Mouse (Mus musculus): Measurements from ENCODE around the gene Cacna1s. TPM values are rescaled to one million over a fixed set of nuclear protein-coding genes. Genes with fewer than 3 reads are reported as not detected.

Cacna1s gene
- polyA plus RNA-seq, 1 experiment from 2014 or later, result 0.19 TPM

DNA sequence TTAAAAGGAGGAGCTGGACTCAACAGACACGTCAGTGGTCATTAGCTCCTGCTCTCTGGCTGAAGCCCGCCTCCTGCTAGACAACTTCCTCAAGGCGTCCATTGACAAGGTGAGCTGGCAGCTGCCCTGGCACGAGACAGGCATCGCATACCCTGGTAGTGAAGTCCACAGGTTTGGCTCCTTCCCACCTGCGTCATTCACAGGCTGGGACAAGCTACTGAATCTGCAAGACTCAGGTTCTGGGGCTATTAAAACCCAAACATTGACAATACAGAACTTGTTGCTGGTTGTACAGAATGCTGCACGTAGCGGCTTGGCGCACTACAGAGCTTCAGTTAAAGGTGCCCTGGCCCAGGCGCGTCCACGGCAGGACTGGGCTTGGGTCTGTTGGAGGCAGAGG is 107.7 kb downstream of the Cacna1s start:
- peaks cover 70% of the 10 kb centered on the region for H3K36me3 ChIP-seq

DNA sequence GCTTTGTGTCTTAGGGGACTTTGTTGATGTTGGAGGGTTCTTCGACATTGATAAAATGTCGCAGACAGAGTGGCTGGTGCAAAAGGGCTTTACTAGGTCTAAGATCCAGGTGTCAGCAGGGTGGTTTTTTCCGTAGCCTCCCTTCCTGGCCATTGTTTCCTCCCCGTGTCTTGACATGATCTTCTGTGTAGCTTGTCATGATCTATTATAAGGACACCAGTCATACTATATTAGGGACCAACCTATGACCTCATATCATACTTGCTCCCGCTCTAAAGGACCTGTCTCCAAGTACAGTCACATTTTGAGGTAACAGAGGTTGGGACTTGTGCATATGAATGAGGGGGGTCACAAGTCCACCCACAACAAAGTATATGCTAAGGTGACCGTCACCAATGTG is 108.4 kb downstream of the Cacna1s start:
- H3K27me3 ChIP-seq (replicated peaks), result no peaks in the 10 kb centered on the region
- H3K4me2 ChIP-seq, result no peak overlapping the region
- no peak overlapping the region for H3K27ac ChIP-seq (replicated peaks)
- no peak overlapping the region for H3K9ac ChIP-seq
- ATAC-seq (ENCODE audit: extremely low read depth, insufficient number of reproducible peaks, low FRiP score, low TSS enrichment), result no peak
- H3K36me3 ChIP-seq, result peaks cover 73% of the 10 kb centered on the region
- no peak overlapping the region for H3K4me3 ChIP-seq
- no peaks in the 10 kb centered on the region for H3K9me3 ChIP-seq
- H3K4me1 ChIP-seq, result peaks cover 10% of the 10 kb centered on the region; the same call in 1 of the 2 replicates
- 73% methylated on average over 6 of the region's 6 CpGs for WGBS

More for the DNA sequence above, 107.7 kb downstream of the Cacna1s start:
- Histone ChIP-seq H3K9ac (no peak overlapping the region), H3K9me3 (no peaks in the 10 kb centered on the region), H3K4me3 (no peak overlapping the region), H3K27ac (replicated peaks) (no peak overlapping the region), H3K27me3 (replicated peaks) (no peaks in the 10 kb centered on the region), H3K4me2 (no peak overlapping the region), H3K4me1 (peaks cover 10% of the 10 kb centered on the region; the same call in 1 of the 2 replicates)
- 82% methylated on average over 12 of the region's 12 CpGs for WGBS
- ATAC-seq (ENCODE audit: extremely low read depth, insufficient number of reproducible peaks, low FRiP score, low TSS enrichment), result no peak

DNA sequence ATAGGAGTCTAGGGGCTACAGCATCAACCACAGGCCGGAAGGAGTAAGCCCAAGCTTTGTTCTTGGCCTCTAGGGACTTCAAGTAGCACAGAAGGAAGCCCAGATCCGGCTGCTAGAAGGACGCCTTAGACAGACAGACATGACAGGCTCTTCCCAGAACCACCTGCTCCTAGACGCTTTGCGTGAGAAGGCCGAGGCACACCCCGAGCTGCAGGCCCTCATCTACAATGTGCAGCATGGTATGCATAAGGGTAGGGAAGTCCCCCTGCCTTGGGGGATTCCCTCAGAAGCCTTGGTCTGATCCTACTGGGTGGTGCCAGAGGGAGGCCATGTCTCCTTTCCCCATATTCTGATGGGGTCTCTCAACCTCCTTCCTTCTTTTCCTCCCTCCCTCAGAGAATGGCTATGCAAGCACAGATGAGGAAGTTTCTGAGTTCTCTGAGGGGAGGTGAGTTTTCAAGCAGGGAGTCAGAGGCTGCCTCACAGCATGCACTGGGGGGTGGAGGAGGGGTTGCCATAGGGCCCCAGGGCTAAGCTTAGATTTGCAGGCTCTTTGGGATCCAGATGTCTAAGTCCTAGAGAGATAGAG is 108.9 kb downstream of the Cacna1s start:
- Histone ChIP-seq H3K36me3 (peaks cover 69% of the 10 kb centered on the region), H3K4me2 (no peak overlapping the region), H3K9ac (no peak overlapping the region), H3K4me3 (no peak overlapping the region), H3K27me3 (replicated peaks) (no peaks in the 10 kb centered on the region), H3K9me3 (no peaks in the 10 kb centered on the region), H3K27ac (replicated peaks) (no peak overlapping the region), H3K4me1 (peaks cover 10% of the 10 kb centered on the region; the same call in 1 of the 2 replicates)
- no peak for ATAC-seq (ENCODE audit: extremely low read depth, insufficient number of reproducible peaks, low FRiP score, low TSS enrichment)
- WGBS, result 83% methylated on average over 7 of the region's 7 CpGs

DNA sequence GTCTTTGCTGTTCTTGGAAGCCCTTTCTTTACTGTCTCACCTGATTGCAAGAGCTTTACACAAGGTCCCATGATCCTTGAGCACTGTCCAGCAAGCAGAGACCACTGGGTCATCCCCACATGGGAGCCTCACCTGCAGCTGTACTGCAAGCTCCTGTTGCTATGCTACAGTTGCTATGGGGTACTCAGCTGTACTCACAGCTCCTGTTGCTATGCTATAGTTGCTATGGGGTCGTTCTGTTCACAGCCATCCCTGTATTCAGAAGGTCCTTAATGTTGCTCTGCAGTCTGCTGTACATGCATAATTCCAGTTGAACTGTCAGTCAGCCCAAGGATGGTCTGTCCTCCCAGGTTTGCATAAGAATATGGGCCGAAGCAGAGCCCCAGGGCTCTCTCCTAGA is 112.9 kb downstream of the Cacna1s start:
- Histone ChIP-seq H3K27me3 (replicated peaks) (no peaks in the 10 kb centered on the region), H3K27ac (replicated peaks) (no peak overlapping the region), H3K4me1 (peaks cover 8% of the 10 kb centered on the region; the same call in 1 of the 2 replicates), H3K9ac (no peak overlapping the region), H3K4me3 (no peak overlapping the region), H3K9me3 (no peaks in the 10 kb centered on the region), H3K36me3 (peaks cover 40% of the 10 kb centered on the region), H3K4me2 (no peak overlapping the region)
- no peak for ATAC-seq (ENCODE audit: extremely low read depth, insufficient number of reproducible peaks, low FRiP score, low TSS enrichment)
- 70% methylated on average over 2 of the region's 2 CpGs for WGBS

DNA sequence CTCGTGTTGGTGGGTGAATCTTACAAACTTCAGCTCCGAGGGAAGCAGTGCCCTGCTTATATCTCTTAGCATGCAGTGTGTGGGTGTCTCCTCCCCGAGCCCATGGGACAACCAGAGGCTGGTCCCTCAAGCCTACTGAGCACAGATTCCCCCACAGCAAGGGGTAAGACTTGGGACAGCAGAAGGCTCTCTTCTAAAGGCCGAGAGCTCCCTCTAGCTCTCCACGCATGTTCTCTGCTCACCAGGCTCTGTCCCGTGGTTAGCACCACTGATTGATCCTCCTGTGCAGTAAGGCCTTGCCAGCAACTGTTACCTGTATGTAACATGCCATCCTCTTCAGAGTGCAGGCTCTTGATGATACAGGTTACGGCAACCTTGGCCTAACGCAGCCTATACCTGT is 115.1 kb downstream of the Cacna1s start:
- no peak overlapping the region for H3K9ac ChIP-seq
- H3K9me3 ChIP-seq, result no peaks in the 10 kb centered on the region
- no peak overlapping the region for H3K4me2 ChIP-seq
- H3K4me1 ChIP-seq, result peaks cover 4% of the 10 kb centered on the region
- no peak overlapping the region for H3K4me3 ChIP-seq
- H3K27me3 ChIP-seq (replicated peaks), result no peaks in the 10 kb centered on the region
- no peak for ATAC-seq (ENCODE audit: extremely low read depth, insufficient number of reproducible peaks, low FRiP score, low TSS enrichment)
- peaks cover 35% of the 10 kb centered on the region for H3K36me3 ChIP-seq
- 60% methylated on average over 8 of the region's 8 CpGs for WGBS
- no peak overlapping the region for H3K27ac ChIP-seq (replicated peaks)

Other genes with a start within 250 kb of the Cacna1s start
- gene Lad1, start 234.2 kb upstream of the Cacna1s start, polyA plus RNA-seq (2015; fragmentation: Nextera tagmentation; extraction: Ambion mirVana), result 4.0 and 4.4 TPM in 2 replicates
- gene Tnnt2, start 216.4 kb upstream of the Cacna1s start, polyA plus RNA-seq (2015; fragmentation: Nextera tagmentation; extraction: Ambion mirVana), result 5,554 and 6,221 TPM in 2 replicates
- 0.08 and 0.12 TPM in 2 replicates for gene Pkp1, start 133.5 kb upstream of the Cacna1s start, polyA plus RNA-seq (2015; fragmentation: Nextera tagmentation; extraction: Ambion mirVana)
- not detected in 2 replicates for gene Igfn1, start 46.4 kb upstream of the Cacna1s start, polyA plus RNA-seq (2015; fragmentation: Nextera tagmentation; extraction: Ambion mirVana)
- gene Tmem9, start 44.6 kb upstream of the Cacna1s start, polyA plus RNA-seq (2015; fragmentation: Nextera tagmentation; extraction: Ambion mirVana), result 123 and 138 TPM in 2 replicates
- not detected in 2 replicates for gene Ascl5, start 1.9 kb upstream of the Cacna1s start, polyA plus RNA-seq (2015; fragmentation: Nextera tagmentation; extraction: Ambion mirVana)
- gene Kif21b, start 78.6 kb downstream of the Cacna1s start, polyA plus RNA-seq (2015; fragmentation: Nextera tagmentation; extraction: Ambion mirVana), result 1.5 and 1.7 TPM in 2 replicates
- gene Mroh3, start 160.1 kb downstream of the Cacna1s start, polyA plus RNA-seq (2015; fragmentation: Nextera tagmentation; extraction: Ambion mirVana), result not detected in 2 replicates
- 1.3 and 1.4 TPM in 2 replicates for gene Inava, start 181.5 kb downstream of the Cacna1s start, polyA plus RNA-seq (2015; fragmentation: Nextera tagmentation; extraction: Ambion mirVana)
- not detected in 2 replicates for gene Gpr25, start 208.1 kb downstream of the Cacna1s start, polyA plus RNA-seq (2015; fragmentation: Nextera tagmentation; extraction: Ambion mirVana)